Mouse (Mus musculus) adipose tissue, adult 10 weeks (tissue): Measurements from ENCODE around the gene Popdc3. TPM values are rescaled to one million over a fixed set of nuclear protein-coding genes. Genes with fewer than 3 reads are reported as not detected.

Source experiments
- polyA plus RNA-seq: library from polyadenylated mRNA; stranded (reverse); fragments of 350-450 nt; fragmentation: Illumina TruSeq; extraction: RNeasy Lipid Tissue Mini Kit (QIAGEN cat#74804); gene quantifications from one replicate; pipeline ENCODE4 v1.2.3, GENCODE M21; 2014; ENCODE audit warnings: low read depth, low replicate concordance

Gene Popdc3
- 1.5 TPM for polyA plus RNA-seq

DNA sequence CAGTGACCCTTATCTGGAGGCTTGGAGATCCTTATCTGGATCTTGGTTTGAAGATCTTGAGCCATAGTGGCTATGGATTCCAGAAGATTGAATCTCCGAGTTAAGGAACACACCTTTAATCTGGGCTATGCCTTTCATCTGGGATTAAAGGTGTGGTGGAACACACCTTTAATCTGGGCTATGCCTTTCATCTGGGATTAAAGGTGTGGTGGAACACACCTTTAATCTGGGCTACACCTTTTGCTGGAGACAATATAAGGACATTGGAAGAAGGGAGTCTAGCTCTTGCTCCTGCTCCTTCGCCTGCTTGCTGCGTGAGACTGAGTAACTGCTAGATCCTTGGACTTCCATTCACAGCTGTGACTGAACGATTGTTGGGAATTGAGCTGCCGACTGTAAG, at the start of gene Popdc3:
Gene Popdc3 (plus strand): TSS at position 301 of the 400 bp plus-strand sequence.

DNA sequence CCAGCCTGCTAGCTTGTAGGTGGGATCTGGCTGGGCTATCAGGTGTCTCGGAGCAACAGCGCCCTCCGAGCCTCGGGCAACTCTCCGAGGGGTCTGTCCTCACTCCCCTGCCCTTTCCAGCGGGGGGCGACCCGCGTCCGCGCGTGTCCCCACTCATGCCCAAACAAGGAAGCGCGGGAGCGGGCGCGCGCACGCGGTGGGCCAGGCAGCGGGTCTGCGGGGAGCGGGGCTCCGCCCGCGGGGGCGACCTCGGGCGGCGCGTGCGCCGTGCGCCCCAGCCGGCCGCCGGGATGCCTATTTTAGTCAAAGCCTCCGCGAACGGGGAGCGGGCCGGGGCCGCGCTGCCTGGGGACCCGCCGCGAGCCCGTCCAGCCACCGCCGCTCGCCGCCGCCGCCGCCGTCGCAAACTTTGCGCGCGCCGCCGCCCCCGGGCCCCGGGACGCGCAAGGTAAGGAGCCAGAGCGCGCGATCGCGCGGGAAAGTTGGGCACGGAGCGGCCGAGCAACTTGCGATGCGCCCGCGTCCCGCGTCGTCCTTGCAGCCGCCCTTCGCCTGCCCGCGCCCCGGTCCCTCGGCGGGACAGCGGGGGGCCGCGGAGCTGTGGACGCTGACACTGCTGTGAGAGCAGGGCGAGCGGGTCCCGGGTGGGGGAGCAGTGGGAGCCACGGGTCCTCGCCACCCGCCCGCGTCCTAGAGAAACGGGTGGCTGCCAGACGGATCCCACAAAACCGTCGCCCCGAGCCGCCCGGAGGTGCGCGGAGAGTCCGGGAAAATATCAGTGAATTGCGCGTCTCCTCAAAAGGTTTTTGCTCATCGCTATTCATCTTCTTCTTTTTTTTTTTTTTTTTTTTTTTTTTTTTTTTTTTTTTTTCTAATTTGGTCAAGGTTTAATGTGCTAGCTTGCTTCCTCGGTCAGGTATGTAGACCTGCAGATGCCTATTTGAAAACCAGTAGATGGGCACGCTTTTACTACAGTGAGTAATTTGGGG, 157.8 kb downstream of the Popdc3 start, which contains the start of gene Bves:
Gene Bves (plus strand): TSS at position 339 of the 989 bp plus-strand sequence.

Other genes with a start within 250 kb of the Popdc3 start
- 5.8 TPM for gene Prep, start 110.9 kb upstream of the Popdc3 start, polyA plus RNA-seq
- 0.72 TPM for gene Bves, start 157.7 kb downstream of the Popdc3 start, polyA plus RNA-seq